Mouse (Mus musculus) liver, adult 2 months (tissue): Measurements from ENCODE around the gene Mmp21. TPM values are rescaled to one million over a fixed set of nuclear protein-coding genes. Genes with fewer than 3 reads are reported as not detected.
A peak's percentile ranks its signal among the peaks of the same experiment; 100 is the strongest.

Experiments used
- DNase-seq: peaks from one replicate; pipeline ENCODE4 v3.0.0-alpha.2; 2011; ENCODE audit warnings: low read depth, low spot score; ENCODE audit errors: extremely low read depth
- H3K27ac ChIP-seq: fragments of 200-500 bp; replicated peaks from 2 replicates; pipeline ENCODE4 v1.5.1; 2012; ENCODE audit warnings: low read depth, mild to moderate bottlenecking, control low read depth, inconsistent platforms, low read length; ENCODE audit not compliant: insufficient read depth
- H3K27me3 ChIP-seq: fragments of 200-500 bp; 2 replicates; pipeline ENCODE4 v1.6.1; 2012; ENCODE audit warnings: mild to moderate bottlenecking, moderate library complexity, low read length, inconsistent platforms; ENCODE audit not compliant: control insufficient read depth, insufficient read depth
- H3K36me3 ChIP-seq: fragments of 200-500 bp; 2 replicates; pipeline ENCODE4 v1.6.1; 2012; ENCODE audit warnings: low read length, inconsistent platforms; ENCODE audit not compliant: control insufficient read depth, insufficient read depth
- H3K4me1 ChIP-seq: fragments of 200-500 bp; 2 replicates; pipeline ENCODE4 v1.6.1; 2011; ENCODE audit warnings: low read length; ENCODE audit not compliant: control insufficient read depth, insufficient read depth
- H3K4me3 ChIP-seq: fragments of 200-500 bp; 2 replicates; pipeline ENCODE4 v1.5.1; 2011; ENCODE audit warnings: low read depth, mild to moderate bottlenecking, control low read depth, low read length, moderate library complexity; ENCODE audit not compliant: insufficient read depth
- H3K79me2 ChIP-seq: fragments of 200-500 bp; 2 replicates; pipeline ENCODE4 v1.6.1; 2012; ENCODE audit warnings: inconsistent platforms, mild to moderate bottlenecking, low read length, moderate library complexity; ENCODE audit not compliant: control insufficient read depth, insufficient read depth
- H3K9ac ChIP-seq: fragments of 200-500 bp; 2 replicates; pipeline ENCODE4 v1.6.1; 2012; ENCODE audit warnings: low read depth, mild to moderate bottlenecking, control low read depth, inconsistent platforms, low read length
- CTCF ChIP-seq: fragments of 200-500 bp; IDR thresholded peaks from 2 replicates; pipeline ENCODE4 v1.5.1; 2011; ENCODE audit warnings: low read depth, low read length, control low read depth
- POLR2A ChIP-seq: fragments of 200-500 bp; IDR thresholded peaks from 2 replicates; pipeline ENCODE4 v1.6.1; 2011; ENCODE audit warnings: low read length, control low read depth; ENCODE audit not compliant: insufficient read depth; ENCODE audit errors: extremely low read depth
- WGBS: fragments of 180-500 bp; shearing (Covaris S2); methylation state at CpG from one replicate; pipeline ENCODE4 v1.1.7; 2018; 5-methylcytosine and 5-hydroxymethylcytosine counted together
- polyA plus RNA-seq: library from polyadenylated mRNA; depleted of rRNA; stranded (reverse); fragments of >200 nt; gene quantifications from 2 replicates; pipeline ENCODE4 v1.2.3, GENCODE M21; 2012
- total RNA-seq: library from RNA; depleted of rRNA; stranded (reverse); fragments of >200 nt; gene quantifications from 2 replicates; pipeline ENCODE4 v1.2.3, GENCODE M21; 2014

Mmp21 gene
- total and polyA plus RNA-seq, 2 experiments, result not detected

DNA sequence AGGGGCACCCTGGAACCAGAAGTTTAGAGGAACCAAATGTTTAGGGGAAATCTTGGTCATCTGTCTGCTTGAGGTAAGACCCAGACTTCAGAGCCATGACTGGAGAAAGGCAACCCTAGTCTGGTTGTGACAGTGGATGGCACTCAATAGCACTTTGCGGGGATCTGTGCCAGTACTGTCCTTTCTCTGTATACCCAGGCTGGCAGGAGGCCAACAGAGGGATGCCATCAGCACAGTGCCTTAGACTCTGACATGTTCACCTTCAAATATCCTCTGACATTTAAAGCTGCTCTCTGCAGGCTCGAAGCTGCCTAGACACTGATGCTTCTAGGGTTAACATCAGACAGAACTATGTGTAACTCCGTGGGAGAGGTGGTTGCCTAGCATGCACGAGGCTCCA lies 422 bp downstream of the Mmp21 start:
- no peak overlapping the region for H3K4me3 ChIP-seq
- 40% methylated on average over 4 of the region's 4 CpGs for WGBS
- TF ChIP-seq POLR2A, result no peak
- TF ChIP-seq CTCF, result no peak
- H3K9ac ChIP-seq, result no peak overlapping the region
- H3K27me3 ChIP-seq, result no peaks in the 10 kb centered on the region
- H3K4me1 ChIP-seq, result no peaks in the 10 kb centered on the region
- H3K27ac ChIP-seq, result no peak overlapping the region
- peaks cover 2% of the 10 kb centered on the region; the same call in 1 of the 2 replicates for H3K36me3 ChIP-seq
- no peaks in the 10 kb centered on the region for H3K79me2 ChIP-seq
- DNase-seq, result peak; percentile 31

DNA sequence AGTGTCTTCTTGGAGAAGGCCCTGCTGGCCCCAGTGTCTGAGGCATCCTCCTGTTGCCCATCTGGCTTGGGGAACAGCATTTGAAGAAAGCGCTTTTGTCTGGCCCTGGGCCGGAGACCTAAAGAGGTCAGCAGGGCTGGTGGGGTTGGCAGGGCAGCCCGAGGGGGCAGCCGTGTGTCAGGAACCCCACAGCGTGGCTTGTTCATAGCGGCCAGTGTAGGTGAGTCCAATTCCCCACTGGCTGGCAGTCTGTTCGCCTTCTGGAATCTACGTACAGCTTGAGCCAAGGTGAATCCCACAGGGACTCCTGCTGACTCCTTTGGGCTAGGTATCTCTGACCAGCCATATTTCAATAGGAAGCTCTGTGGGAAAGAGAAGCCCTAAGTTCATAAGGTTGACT lies 1.1 kb downstream of the Mmp21 start:
- H3K4me3 ChIP-seq, result no peak overlapping the region
- H3K79me2 ChIP-seq, result no peaks in the 10 kb centered on the region
- no peak overlapping the region for H3K9ac ChIP-seq
- TF ChIP-seq CTCF, result no peak
- no peak for TF ChIP-seq POLR2A
- no peak overlapping the region for H3K27ac ChIP-seq
- H3K36me3 ChIP-seq, result peaks cover 6% of the 10 kb centered on the region; the same call in 1 of the 2 replicates
- WGBS, result 96% methylated on average over 8 of the region's 8 CpGs
- no peaks in the 10 kb centered on the region for H3K4me1 ChIP-seq
- DNase-seq, result no peak
- no peaks in the 10 kb centered on the region for H3K27me3 ChIP-seq

DNA sequence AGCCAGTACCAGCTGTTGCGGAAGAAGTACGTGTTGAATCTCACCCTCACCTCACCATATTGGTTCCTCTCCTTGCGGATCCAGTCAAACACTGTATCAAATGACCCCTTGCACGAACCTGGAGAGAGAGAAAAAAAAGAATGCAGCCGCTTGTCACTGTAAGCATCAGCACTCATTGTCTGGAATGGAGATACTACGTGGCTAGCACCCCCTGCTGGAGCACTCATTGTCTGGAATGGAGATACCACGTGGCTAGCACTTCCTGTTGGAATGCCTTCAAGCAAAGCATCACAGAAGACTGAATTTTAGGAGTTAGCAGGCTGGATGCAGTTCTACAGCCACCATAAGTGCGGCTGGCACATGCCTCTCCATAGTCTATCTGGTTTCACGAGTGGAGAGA lies 3.9 kb downstream of the Mmp21 start:
- Histone ChIP-seq H3K27ac (no peak overlapping the region), H3K27me3 (no peaks in the 10 kb centered on the region), H3K79me2 (no peaks in the 10 kb centered on the region), H3K36me3 (peaks cover 26% of the 10 kb centered on the region), H3K9ac (no peak overlapping the region), H3K4me1 (no peaks in the 10 kb centered on the region), H3K4me3 (no peak overlapping the region)
- TF ChIP-seq CTCF (peak; percentile 19; the same call in 1 of the 2 replicates), POLR2A (no peak)
- no peak for DNase-seq
- 77% methylated on average over 9 of the region's 9 CpGs for WGBS

- 94% methylated on average over 3 of the region's 3 CpGs for WGBS
- TF ChIP-seq POLR2A (no peak), CTCF (no peak)
- Histone ChIP-seq H3K9ac (no peak overlapping the region), H3K27ac (no peak overlapping the region), H3K36me3 (peaks cover 65% of the 10 kb centered on the region), H3K4me3 (no peak overlapping the region), H3K79me2 (no peaks in the 10 kb centered on the region), H3K27me3 (no peaks in the 10 kb centered on the region), H3K4me1 (no peaks in the 10 kb centered on the region)
- no peak for DNase-seq
Observed at GRCm38 (mm10) chr7:133670846-133671245, 9.0 kb downstream of the Mmp21 start.

GRCm38 (mm10) chr7:133669946-133670345 lies 9.9 kb downstream of the Mmp21 start:
- H3K79me2 ChIP-seq, result no peaks in the 10 kb centered on the region
- H3K27me3 ChIP-seq, result no peaks in the 10 kb centered on the region
- H3K4me1 ChIP-seq, result no peaks in the 10 kb centered on the region
- DNase-seq, result no peak
- TF ChIP-seq POLR2A (no peak), CTCF (no peak)
- H3K4me3 ChIP-seq, result no peak overlapping the region
- H3K36me3 ChIP-seq, result peaks cover 74% of the 10 kb centered on the region
- no peak overlapping the region for H3K9ac ChIP-seq
- WGBS, result 86% methylated on average over 9 of the region's 9 CpGs
- H3K27ac ChIP-seq, result no peak overlapping the region

- Histone ChIP-seq H3K36me3 (peaks cover 78% of the 10 kb centered on the region), H3K9ac (no peak overlapping the region), H3K27ac (no peak overlapping the region), H3K79me2 (no peaks in the 10 kb centered on the region), H3K27me3 (no peaks in the 10 kb centered on the region), H3K4me1 (no peaks in the 10 kb centered on the region), H3K4me3 (no peak overlapping the region)
- peak; percentile 25 for DNase-seq
- WGBS, result 100% methylated on average over 1 of the region's 1 CpGs
- TF ChIP-seq POLR2A, result no peak
- no peak for TF ChIP-seq CTCF
Observed at GRCm38 (mm10) chr7:133669071-133669470, 10.8 kb downstream of the Mmp21 start.
